Mouse (Mus musculus) layer of hippocampus, postnatal 10 days (tissue): ENCODE results near the gene Trp63. TPM values are rescaled to one million over a fixed set of nuclear protein-coding genes. Genes with fewer than 3 reads are reported as not detected.

ENCODE experiments used
- DNase-seq, 2 experiments: peaks; one replicate each; pipeline ENCODE4 v3.0.0; 2021; ENCODE audit warnings: low spot score in 2 of 2
- total RNA-seq, 2 experiments: library from RNA; stranded (reverse); gene quantifications; 2 replicates each; pipeline ENCODE4 v1.2.3; 2021

Gene Trp63
- total RNA-seq, 2 experiments from 2014 or later: 1.5 to 1.7 TPM

GRCm38 (mm10) chr16:25865096-25865869, 181.7 kb downstream of the Trp63 start:
- no peak for DNase-seq

GRCm38 (mm10) chr16:25871503-25871902, 187.9 kb downstream of the Trp63 start:
- DNase-seq: no peak

GRCm38 (mm10) chr16:25875681-25876080, 192.1 kb downstream of the Trp63 start:
- no peak for DNase-seq

GRCm38 (mm10) chr16:25877416-25877965, 193.9 kb downstream of the Trp63 start:
- no peak for DNase-seq

- no peak for DNase-seq
Observed at GRCm38 (mm10) chr16:25878116-25878515, 194.6 kb downstream of the Trp63 start.

- no peak for DNase-seq
Observed at GRCm38 (mm10) chr16:25899071-25899470, 215.5 kb downstream of the Trp63 start.

- no peak for DNase-seq
Observed at GRCm38 (mm10) chr16:25899657-25900056, 216.1 kb downstream of the Trp63 start.

- DNase-seq: no peak
Observed at GRCm38 (mm10) chr16:25900389-25900908, 216.9 kb downstream of the Trp63 start.

GRCm38 (mm10) chr16:25912185-25912584, 228.6 kb downstream of the Trp63 start:
- no peak for DNase-seq

- no peak for DNase-seq
Observed at GRCm38 (mm10) chr16:25934181-25934580, 250.6 kb downstream of the Trp63 start.
